Mouse (Mus musculus): Measurements from ENCODE around the gene Stard8.

GRCm38 (mm10) chrX:98964513-98964912 is 38.5 kb upstream of the Stard8 start:
- TF ChIP-seq CTCF (IDR thresholded peaks at IDR 0.05; ENCODE audit: borderline replicate concordance, extremely low read depth, insufficient read depth, insufficient read length) (no peak), POLR2A (IDR thresholded peaks at IDR 0.05; ENCODE audit: borderline replicate concordance, extremely low read depth, insufficient read depth, insufficient read length, poor library complexity, severe bottlenecking) (no peak)
